Comparison of ENCODE assay signal across 8 mouse cellular contexts in genomic region chr8:116994016-116994716, GRCm38 (mm10). TPM values are rescaled to one million over a fixed set of nuclear protein-coding genes. Genes with fewer than 3 reads are reported as not detected.
DNase-seq lines count a peak whose midpoint lies in the region; ATAC-seq and TF ChIP-seq lines count a peak whose summit lies in the region.

No protein-coding gene starts in this region.

- H3K4me3 ChIP-seq in lung, postnatal 0 days (ENCODE audit: low read depth, low read length), result peak overlapping the region; percentile 46
- H3K4me3 ChIP-seq in limb, embryonic 13.5 days, result peak overlapping the region; percentile 74
- peak overlapping the region; percentile 78 for H3K4me3 ChIP-seq in stomach, embryonic 15.5 days (replicated peaks)

- H3K9me3 ChIP-seq in lung, postnatal 0 days (ENCODE audit: low read length), result no peaks in the 10 kb centered on the region
- H3K9me3 ChIP-seq in limb, embryonic 13.5 days, result no peaks in the 10 kb centered on the region
- no peaks in the 10 kb centered on the region for H3K9me3 ChIP-seq in stomach, embryonic 15.5 days

- TF ChIP-seq CTCF in lung, postnatal 0 days (IDR thresholded peaks at IDR 0.05), result no peak

- H3K4me2 ChIP-seq in lung, postnatal 0 days (replicated peaks; ENCODE audit: low read depth, low read length), result peak overlapping the region; percentile 90
- H3K4me2 ChIP-seq in limb, embryonic 13.5 days (replicated peaks), result peak overlapping the region; percentile 76
- peak overlapping the region; percentile 90 for H3K4me2 ChIP-seq in stomach, embryonic 15.5 days

- no peak for ATAC-seq in lung, postnatal 0 days
- ATAC-seq in limb, embryonic 13.5 days (ENCODE audit: low FRiP score, low read depth), result no peak
- no peak for ATAC-seq in stomach, embryonic 15.5 days (ENCODE audit: insufficient read depth, low FRiP score, low read depth)

- no peaks in the 10 kb centered on the region for H3K36me3 ChIP-seq in lung, postnatal 0 days (ENCODE audit: insufficient read depth, low read length)
- 0 out of 2 replicates have a peak, but pooled peaks cover 3% of the 10 kb centered on the region for H3K36me3 ChIP-seq in limb, embryonic 13.5 days
- no peaks in the 10 kb centered on the region for H3K36me3 ChIP-seq in stomach, embryonic 15.5 days

- no peaks in the 10 kb centered on the region for H3K27me3 ChIP-seq in lung, postnatal 0 days (replicated peaks; ENCODE audit: insufficient read depth, low read length)
- no peaks in the 10 kb centered on the region for H3K27me3 ChIP-seq in limb, embryonic 13.5 days
- H3K27me3 ChIP-seq in stomach, embryonic 15.5 days (replicated peaks), result no peaks in the 10 kb centered on the region

- intact Hi-C loops in left cerebral cortex, postnatal 14 days (cut with DNase I), result loop anchor here (5.0 kb wide), 1 partner anchor 163 kb away; the partner anchor contains the start of gene Gan

- peak; percentile 13 for DNase-seq in cerebellum, adult 11-12 months
- DNase-seq in cerebellum, postnatal 36 days, result no peak
- DNase-seq in lung, postnatal 0 days (ENCODE audit: low spot score), result no peak
- no peak for DNase-seq in lung, postnatal 25 days (ENCODE audit: low spot score)
- no peak for DNase-seq in right cerebral cortex, postnatal 36 days (ENCODE audit: low spot score in 2 of 2)
- no peak for DNase-seq in left cerebral cortex, postnatal 14 days (ENCODE audit: low spot score in 2 of 2)

- TF ChIP-seq EP300 in lung, postnatal 0 days (IDR thresholded peaks at IDR 0.05), result no peak

- no peak overlapping the region for H3K27ac ChIP-seq in lung, postnatal 0 days (ENCODE audit: low read length)
- H3K27ac ChIP-seq in limb, embryonic 13.5 days, result peak overlapping the region; percentile 39
- 0 out of 2 replicates have a peak overlapping the region, but pooled peaks have one; percentile 62 for H3K27ac ChIP-seq in stomach, embryonic 15.5 days

- H3K4me1 ChIP-seq in lung, postnatal 0 days (ENCODE audit: insufficient read depth, low read depth, low read length), result 0 out of 2 replicates have a peak, but pooled peaks cover 3% of the 10 kb centered on the region
- peaks cover 13% of the 10 kb centered on the region for H3K4me1 ChIP-seq in limb, embryonic 13.5 days
- H3K4me1 ChIP-seq in stomach, embryonic 15.5 days, result peaks cover 8% of the 10 kb centered on the region; the same call in 1 of the 2 replicates

- WGBS in lung, postnatal 0 days, result 59% methylated on average over 11 of the region's 11 CpGs
- WGBS in limb, embryonic 13.5 days, result 54% methylated on average over 11 of the region's 11 CpGs
- 58% methylated on average over 11 of the region's 11 CpGs for WGBS in stomach, embryonic 15.5 days

- H3K9ac ChIP-seq in lung, postnatal 0 days (replicated peaks; ENCODE audit: low read depth), result no peak overlapping the region
- H3K9ac ChIP-seq in limb, embryonic 13.5 days, result peak overlapping the region; percentile 52; the same call in 1 of the 2 replicates
- no peak overlapping the region for H3K9ac ChIP-seq in stomach, embryonic 15.5 days

RNA-seq across cellular contexts. Expression of gene Gcsh, which starts 0.8 kb away (rescaled TPM):
- polyA plus RNA-seq in lung, postnatal 0 days (2015; fragmentation: Nextera tagmentation; extraction: Ambion mirVana), result 40.1 and 47.2 TPM in 2 replicates
- polyA plus RNA-seq in limb, embryonic 13.5 days (2015; fragmentation: Nextera tagmentation; extraction: Ambion mirVana), result 124 and 130 TPM in 2 replicates
- 138 and 143 TPM in 2 replicates for polyA plus RNA-seq in stomach, embryonic 15.5 days (2015; fragmentation: Nextera tagmentation; extraction: Ambion mirVana)
- 10 to 100 TPM; 37.6 to 41.1 TPM for total RNA-seq in left cerebral cortex, postnatal 14 days (2021)

RNA-seq across cellular contexts. Expression of gene 1700030J22Rik, which starts 15.4 kb away (rescaled TPM):
- 2.6 TPM in 2 replicates for polyA plus RNA-seq in lung, postnatal 0 days (2015; fragmentation: Nextera tagmentation; extraction: Ambion mirVana)
- polyA plus RNA-seq in limb, embryonic 13.5 days (2015; fragmentation: Nextera tagmentation; extraction: Ambion mirVana), result 2.0 and 2.6 TPM in 2 replicates
- 1.3 and 1.7 TPM in 2 replicates for polyA plus RNA-seq in stomach, embryonic 15.5 days (2015; fragmentation: Nextera tagmentation; extraction: Ambion mirVana)
- 10 to 100 TPM; 13.8 to 14.7 TPM for total RNA-seq in left cerebral cortex, postnatal 14 days (2021)

RNA-seq across cellular contexts. Expression of gene Atmin, which starts 51.0 kb away (rescaled TPM):
- polyA plus RNA-seq in lung, postnatal 0 days (2015; fragmentation: Nextera tagmentation; extraction: Ambion mirVana), result 8.7 and 9.7 TPM in 2 replicates
- polyA plus RNA-seq in limb, embryonic 13.5 days (2015; fragmentation: Nextera tagmentation; extraction: Ambion mirVana), result 9.4 and 9.5 TPM in 2 replicates
- polyA plus RNA-seq in stomach, embryonic 15.5 days (2015; fragmentation: Nextera tagmentation; extraction: Ambion mirVana), result 8.9 and 10.0 TPM in 2 replicates
- 10 to 100 TPM; 41.1 to 46.4 TPM for total RNA-seq in left cerebral cortex, postnatal 14 days (2021)
